Mouse (Mus musculus): ENCODE measurements around the gene Akap1. TPM values are rescaled to one million over a fixed set of nuclear protein-coding genes. Genes with fewer than 3 reads are reported as not detected.

Gene Akap1
- polyA plus RNA-seq, 1 experiment from 2014 or later = 16.8 TPM

DNA sequence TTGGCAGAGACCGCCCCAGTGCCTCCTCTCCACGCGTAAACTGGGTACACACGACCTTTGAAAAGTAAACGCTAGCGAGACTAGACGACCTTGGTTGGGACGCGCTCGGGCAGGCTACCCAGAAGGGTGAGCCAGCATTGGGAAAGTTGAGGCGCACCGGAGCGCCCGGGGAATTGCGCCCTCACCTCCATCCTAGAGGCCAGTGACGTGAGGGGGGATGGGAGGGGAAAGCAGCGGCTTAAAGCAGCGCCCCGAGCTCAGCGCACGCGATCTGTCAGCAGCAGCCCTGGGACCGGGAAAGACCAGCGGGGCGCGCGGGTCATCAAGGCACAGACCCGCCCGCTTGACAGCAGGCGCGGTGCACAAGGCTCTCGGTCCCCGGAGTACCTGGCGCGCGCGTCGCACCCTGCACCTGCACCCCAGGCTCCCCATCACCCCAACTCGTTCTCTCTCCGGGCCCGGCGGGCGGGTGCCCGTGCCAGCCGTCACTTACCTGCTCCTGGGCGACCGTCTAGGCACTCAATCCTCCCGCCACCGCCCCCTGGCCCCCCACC is 405 bp downstream of the Akap1 start:
- H3K9me3 ChIP-seq (replicated peaks) = no peaks in the 10 kb centered on the region
- DNase-seq (ENCODE audit: low spot score) = no peak
- no peaks in the 10 kb centered on the region for H3K36me3 ChIP-seq
- H3K4me3 ChIP-seq = peak overlapping the region; percentile 73
- under 1% methylated on average over 43 of the region's 49 CpGs for WGBS
- peak overlapping the region; percentile 93 for H3K27ac ChIP-seq
- peaks cover 33% of the 10 kb centered on the region for H3K4me1 ChIP-seq
- H3K27me3 ChIP-seq (ENCODE audit: low read depth, poor library complexity, severe bottlenecking) = peaks cover 20% of the 10 kb centered on the region

DNA sequence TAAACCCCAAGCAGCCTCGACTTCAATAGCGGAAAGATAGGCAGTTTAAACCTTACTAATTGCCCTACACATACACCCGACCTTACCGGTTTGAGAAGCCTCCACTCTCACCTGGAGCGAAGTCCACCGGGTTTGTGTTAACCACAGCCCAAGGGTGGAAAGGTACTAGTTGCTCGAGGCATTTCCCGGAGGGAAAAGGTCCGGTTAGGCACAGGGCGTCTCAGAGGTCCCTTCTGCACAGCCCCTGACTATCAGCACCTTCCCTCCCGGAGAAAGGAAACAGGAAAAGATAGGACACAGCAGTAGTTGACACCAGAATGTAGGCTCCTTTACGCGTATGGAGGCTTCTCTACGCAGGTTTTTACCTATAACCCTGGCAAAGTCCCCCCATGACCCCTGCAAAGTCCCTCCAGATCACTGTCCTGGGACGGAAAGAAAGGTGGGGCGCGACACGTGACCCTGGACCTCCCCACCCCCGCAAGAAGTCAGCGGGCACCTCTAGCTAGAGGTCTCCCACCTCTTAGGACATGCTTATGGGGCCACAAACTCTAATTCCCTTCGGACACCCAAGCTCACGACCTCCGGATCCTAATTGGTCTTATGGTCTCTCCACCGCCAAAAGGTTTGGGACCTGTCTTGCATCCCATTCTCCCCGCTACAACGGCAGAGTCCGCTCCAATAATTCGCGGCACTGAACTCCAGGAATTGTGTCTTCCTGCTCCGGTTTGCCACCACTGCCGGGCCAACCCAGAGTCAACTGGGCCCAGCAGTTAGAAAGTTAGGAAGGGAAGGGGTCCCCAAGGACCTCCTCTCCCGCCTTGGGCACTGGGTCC is 1.1 kb downstream of the Akap1 start:
- peaks cover 33% of the 10 kb centered on the region for H3K4me1 ChIP-seq
- DNase-seq (ENCODE audit: low spot score) = peak; percentile 42
- H3K4me3 ChIP-seq = peak overlapping the region; percentile 73
- under 1% methylated on average over 32 of the region's 32 CpGs for WGBS
- H3K36me3 ChIP-seq = no peaks in the 10 kb centered on the region
- H3K27ac ChIP-seq = peak overlapping the region; percentile 93
- H3K27me3 ChIP-seq (ENCODE audit: low read depth, poor library complexity, severe bottlenecking) = peaks cover 20% of the 10 kb centered on the region
- H3K9me3 ChIP-seq (replicated peaks) = no peaks in the 10 kb centered on the region

DNA sequence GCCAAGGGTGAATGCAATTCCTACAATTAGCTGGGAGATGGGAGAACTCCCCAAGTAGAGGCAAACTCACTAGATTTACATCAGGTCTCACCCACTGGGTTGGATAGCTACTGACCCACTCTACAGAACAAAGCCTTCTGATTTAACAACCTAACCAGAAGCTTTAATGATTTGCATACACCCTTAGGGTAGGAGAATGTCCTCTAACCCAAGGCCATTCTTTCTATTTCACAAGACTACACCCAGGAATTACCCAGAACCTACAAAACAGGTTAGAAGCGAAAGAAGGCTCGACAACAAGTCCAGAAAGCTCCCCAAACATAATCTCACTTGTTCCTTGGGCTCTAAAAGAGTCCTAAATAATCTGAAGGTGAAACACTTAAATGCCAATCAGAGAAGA is 2.0 kb downstream of the Akap1 start:
- no peak for DNase-seq (ENCODE audit: low spot score)
- peaks cover 38% of the 10 kb centered on the region for H3K4me1 ChIP-seq
- H3K4me3 ChIP-seq = peak overlapping the region; percentile 73; the same call in 1 of the 2 replicates
- H3K9me3 ChIP-seq (replicated peaks) = no peaks in the 10 kb centered on the region
- H3K27me3 ChIP-seq (ENCODE audit: low read depth, poor library complexity, severe bottlenecking) = peaks cover 16% of the 10 kb centered on the region
- 76% methylated on average over 2 of the region's 2 CpGs for WGBS
- H3K36me3 ChIP-seq = no peaks in the 10 kb centered on the region
- H3K27ac ChIP-seq = no peak overlapping the region

DNA sequence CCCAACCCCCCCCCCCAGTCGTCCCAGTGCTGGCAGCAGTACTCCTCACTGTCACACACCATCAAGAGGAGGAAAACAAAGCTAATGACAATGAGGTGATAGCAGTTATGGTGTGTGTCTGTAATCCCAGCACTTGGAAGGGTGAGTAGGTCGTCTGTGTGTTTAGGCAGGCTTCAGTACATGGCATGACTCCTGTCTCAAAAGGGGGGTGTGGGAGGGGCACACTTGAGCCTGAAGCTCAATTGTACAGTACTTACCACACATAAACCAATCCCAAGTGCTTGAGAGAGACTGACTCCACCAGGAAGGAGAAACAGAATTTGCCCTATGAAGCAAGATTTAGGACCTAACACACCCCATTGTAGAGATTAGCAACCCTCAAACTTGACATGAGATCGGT is 3.3 kb downstream of the Akap1 start:
- Histone ChIP-seq H3K27me3 (ENCODE audit: low read depth, poor library complexity, severe bottlenecking) (peaks cover 16% of the 10 kb centered on the region), H3K9me3 (replicated peaks) (no peaks in the 10 kb centered on the region), H3K27ac (no peak overlapping the region), H3K4me1 (peaks cover 51% of the 10 kb centered on the region), H3K36me3 (no peaks in the 10 kb centered on the region), H3K4me3 (no peak overlapping the region)
- DNase-seq (ENCODE audit: low spot score) = no peak
- 62% methylated on average over 3 of the region's 3 CpGs for WGBS

DNA sequence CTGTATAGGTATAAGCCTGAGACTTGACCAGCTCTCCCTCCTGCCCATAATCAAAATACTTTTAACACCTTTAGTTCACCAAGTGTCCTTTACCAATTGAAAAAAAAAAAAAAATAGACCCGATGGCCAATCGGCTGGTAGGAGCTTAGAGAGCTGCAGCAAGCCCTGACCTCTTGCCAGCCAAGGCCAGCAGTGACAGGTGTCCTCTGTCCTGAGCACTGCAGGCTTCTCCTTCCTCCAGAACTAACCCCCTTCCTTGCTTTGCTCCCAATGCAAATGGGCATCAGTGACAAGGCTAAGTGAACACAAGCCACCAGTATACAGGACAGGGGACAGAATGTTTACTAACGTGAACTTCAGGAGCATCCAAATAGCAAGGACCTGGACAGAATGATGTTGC is 3.7 kb downstream of the Akap1 start:
- H3K36me3 ChIP-seq = no peaks in the 10 kb centered on the region
- DNase-seq (ENCODE audit: low spot score) = no peak
- peaks cover 16% of the 10 kb centered on the region for H3K27me3 ChIP-seq (ENCODE audit: low read depth, poor library complexity, severe bottlenecking)
- no peak overlapping the region for H3K27ac ChIP-seq
- no peak overlapping the region for H3K4me3 ChIP-seq
- no peaks in the 10 kb centered on the region for H3K9me3 ChIP-seq (replicated peaks)
- H3K4me1 ChIP-seq = peaks cover 55% of the 10 kb centered on the region
- 88% methylated on average over 3 of the region's 3 CpGs for WGBS

DNA sequence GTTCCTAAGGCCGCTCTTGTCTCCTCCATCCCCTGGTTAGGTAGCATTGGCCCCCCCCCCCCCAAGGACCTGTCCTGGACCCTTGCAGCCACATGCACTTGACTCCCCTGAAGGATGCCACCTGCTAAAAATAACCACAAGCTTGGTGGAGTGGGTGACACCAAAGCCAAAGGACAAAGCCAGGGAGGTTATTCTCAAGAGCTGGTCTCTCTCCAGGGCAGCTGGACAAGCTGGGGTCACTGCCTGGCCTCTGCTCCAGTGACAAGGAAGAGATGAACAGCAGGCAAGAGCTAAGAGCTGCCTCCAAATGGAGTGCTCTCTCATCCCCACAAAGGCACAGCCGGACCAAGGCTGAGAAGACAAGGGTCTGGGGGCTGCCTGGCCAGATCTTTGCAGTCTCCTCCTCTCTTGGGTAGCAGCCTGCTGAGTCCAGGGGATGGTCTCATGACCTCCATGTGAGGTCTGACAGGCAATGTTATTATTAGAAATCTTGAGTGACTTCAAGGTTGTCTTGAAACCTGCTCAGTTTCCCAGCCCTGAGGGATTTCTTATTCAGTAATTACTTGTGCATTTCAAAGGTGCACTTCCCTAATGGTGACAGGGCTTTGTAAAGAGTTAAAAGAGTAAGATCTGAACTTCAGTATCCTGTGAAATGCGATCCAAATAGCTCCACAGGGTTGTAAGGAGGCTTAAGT is 6.9 kb downstream of the Akap1 start:
- no peak overlapping the region for H3K4me3 ChIP-seq
- 60% methylated on average over 3 of the region's 3 CpGs for WGBS
- H3K4me1 ChIP-seq = peaks cover 32% of the 10 kb centered on the region
- peak overlapping the region; percentile 80 for H3K27ac ChIP-seq
- no peaks in the 10 kb centered on the region for H3K9me3 ChIP-seq (replicated peaks)
- no peaks in the 10 kb centered on the region for H3K36me3 ChIP-seq
- H3K27me3 ChIP-seq (ENCODE audit: low read depth, poor library complexity, severe bottlenecking) = peaks cover 7% of the 10 kb centered on the region; the same call in 1 of the 2 replicates
- no peak for DNase-seq (ENCODE audit: low spot score)

DNA sequence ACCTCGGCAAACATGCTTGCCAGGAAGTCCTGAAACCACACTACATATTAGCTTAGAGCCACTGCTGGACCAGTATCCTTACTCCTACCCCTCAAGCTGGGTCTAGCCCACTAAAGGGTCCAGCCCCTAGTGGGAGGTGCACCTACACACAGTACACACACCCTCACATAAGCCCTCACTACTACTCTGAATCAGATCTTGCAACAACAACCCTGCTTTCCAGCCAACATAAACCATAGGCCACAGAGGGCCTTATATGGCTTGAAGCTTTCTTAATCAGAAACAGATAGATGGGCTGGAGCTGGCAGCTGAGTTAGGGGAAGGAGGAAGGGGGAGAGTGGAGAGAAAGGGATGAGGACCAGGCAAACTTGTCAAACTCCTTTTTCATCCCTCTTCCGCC is 8.0 kb downstream of the Akap1 start:
- H3K27ac ChIP-seq = peak overlapping the region; percentile 80
- no peaks in the 10 kb centered on the region for H3K9me3 ChIP-seq (replicated peaks)
- DNase-seq (ENCODE audit: low spot score) = peak; percentile 40
- 55% methylated on average over 2 of the region's 2 CpGs for WGBS
- H3K4me1 ChIP-seq = peaks cover 32% of the 10 kb centered on the region
- H3K4me3 ChIP-seq = no peak overlapping the region
- no peaks in the 10 kb centered on the region for H3K27me3 ChIP-seq (ENCODE audit: low read depth, poor library complexity, severe bottlenecking)
- H3K36me3 ChIP-seq = no peaks in the 10 kb centered on the region

DNA sequence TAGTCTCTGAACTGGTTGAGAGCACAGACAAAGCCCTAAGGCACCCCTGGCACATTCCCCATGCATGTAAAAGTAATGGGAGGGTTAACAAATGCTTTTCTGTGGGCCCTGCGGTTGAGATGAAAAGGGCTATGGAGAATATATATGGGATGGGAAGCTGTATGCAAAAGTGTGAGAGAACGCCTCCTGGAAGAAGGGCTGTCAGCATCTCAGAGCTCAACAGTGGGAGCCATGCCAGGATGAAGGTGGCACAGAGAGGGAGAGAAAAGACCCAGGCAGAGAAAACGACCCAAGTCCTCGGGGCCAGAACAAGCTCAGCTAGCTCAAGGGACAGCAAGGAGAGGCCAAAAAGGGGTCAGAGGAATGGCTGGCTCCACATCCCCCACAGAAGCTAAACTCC is 8.6 kb downstream of the Akap1 start:
- H3K27me3 ChIP-seq (ENCODE audit: low read depth, poor library complexity, severe bottlenecking) = no peaks in the 10 kb centered on the region
- 84% methylated on average over 4 of the region's 4 CpGs for WGBS
- H3K9me3 ChIP-seq (replicated peaks) = no peaks in the 10 kb centered on the region
- H3K36me3 ChIP-seq = no peaks in the 10 kb centered on the region
- H3K4me1 ChIP-seq = peaks cover 30% of the 10 kb centered on the region
- no peak overlapping the region for H3K4me3 ChIP-seq
- H3K27ac ChIP-seq = peak overlapping the region; percentile 80
- no peak for DNase-seq (ENCODE audit: low spot score)

DNA sequence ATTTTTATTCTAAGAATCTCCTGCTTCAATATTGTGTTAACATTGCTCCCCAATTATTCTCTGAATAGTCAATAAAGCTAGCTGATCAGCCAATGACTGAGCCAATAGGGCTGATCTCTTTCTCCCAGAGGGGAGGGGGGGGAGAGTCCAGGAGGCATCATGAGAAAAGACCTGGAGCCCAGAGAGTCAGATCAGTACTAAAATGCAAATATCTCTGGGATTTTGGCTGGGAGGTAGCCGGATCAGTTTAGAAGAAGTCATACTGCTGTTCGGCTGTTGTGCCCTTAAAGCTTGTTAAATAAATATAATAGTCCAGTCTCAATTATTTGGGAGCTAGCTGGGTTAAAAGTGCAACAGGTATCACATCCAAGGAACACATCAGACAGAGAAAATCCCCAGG is 10.8 kb downstream of the Akap1 start:
- H3K27me3 ChIP-seq (ENCODE audit: low read depth, poor library complexity, severe bottlenecking) = no peaks in the 10 kb centered on the region
- H3K4me3 ChIP-seq = no peak overlapping the region
- no peaks in the 10 kb centered on the region for H3K36me3 ChIP-seq
- H3K4me1 ChIP-seq = peaks cover 43% of the 10 kb centered on the region
- no peak for DNase-seq (ENCODE audit: low spot score)
- H3K27ac ChIP-seq = no peak overlapping the region
- WGBS = 93% methylated on average over 2 of the region's 2 CpGs
- no peaks in the 10 kb centered on the region for H3K9me3 ChIP-seq (replicated peaks)

DNA sequence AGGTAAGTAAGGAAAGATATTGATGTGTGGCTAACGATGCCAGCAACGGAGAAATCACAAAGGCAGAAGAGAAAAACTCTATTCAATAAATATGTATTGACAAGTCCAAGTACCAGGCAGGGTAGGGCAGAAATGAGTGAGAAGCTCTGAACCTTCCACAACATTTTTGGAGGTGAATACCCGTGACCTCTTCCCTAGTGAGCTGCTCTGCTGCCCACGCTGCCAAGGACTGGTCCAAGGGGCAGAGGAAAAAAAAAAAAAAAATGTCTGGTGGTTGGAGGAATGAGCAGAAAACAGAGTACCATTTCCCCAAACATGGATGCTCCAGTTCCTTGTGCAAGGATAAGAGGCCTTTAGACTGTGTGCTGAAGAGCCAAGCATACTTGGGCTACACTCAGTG is 11.6 kb downstream of the Akap1 start:
- H3K4me3 ChIP-seq = no peak overlapping the region
- no peaks in the 10 kb centered on the region for H3K27me3 ChIP-seq (ENCODE audit: low read depth, poor library complexity, severe bottlenecking)
- DNase-seq (ENCODE audit: low spot score) = no peak
- no peak overlapping the region for H3K27ac ChIP-seq
- H3K9me3 ChIP-seq (replicated peaks) = no peaks in the 10 kb centered on the region
- no peaks in the 10 kb centered on the region for H3K36me3 ChIP-seq
- peaks cover 51% of the 10 kb centered on the region for H3K4me1 ChIP-seq
- WGBS = 89% methylated on average over 4 of the region's 4 CpGs

DNA sequence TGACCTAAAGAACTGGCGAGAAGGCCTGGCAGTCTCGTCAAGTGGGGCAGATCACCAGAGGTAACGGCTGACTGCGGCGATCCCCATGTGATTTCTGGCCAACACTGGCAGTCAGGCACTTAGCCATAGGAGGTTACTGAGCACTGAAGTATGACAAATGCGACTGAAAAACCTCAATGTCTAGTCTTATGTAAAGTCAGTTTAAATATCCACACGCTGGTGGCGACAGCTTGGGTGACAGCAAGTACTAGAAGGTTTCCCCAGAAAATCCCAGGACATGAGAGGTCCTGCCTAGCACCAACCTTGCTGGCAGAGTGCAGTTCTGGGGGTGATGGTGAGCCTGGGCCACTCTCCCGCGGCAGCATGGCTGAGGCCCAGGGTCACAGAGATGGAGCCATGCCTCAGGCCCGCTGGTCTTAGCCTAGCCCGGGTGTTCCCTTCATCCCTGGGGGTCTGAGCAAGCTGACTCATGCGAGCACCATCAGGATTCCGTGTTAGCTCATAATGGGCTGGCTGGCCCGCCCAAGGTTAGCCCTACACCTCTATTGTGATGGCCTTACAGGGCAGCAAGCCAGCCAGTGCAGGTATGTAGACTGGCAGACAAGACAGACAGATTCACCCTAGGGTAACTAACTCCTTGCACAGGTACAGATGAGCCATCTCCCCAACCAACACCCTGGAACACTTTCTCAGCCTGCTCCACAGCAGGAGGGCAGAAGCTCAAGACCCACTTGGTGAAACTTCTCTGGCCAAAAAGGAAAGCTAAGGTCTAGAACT is 13.1 kb downstream of the Akap1 start:
- 0 out of 2 replicates have a peak, but pooled peaks cover 2% of the 10 kb centered on the region for H3K36me3 ChIP-seq
- no peak for DNase-seq (ENCODE audit: low spot score)
- WGBS = 88% methylated on average over 15 of the region's 15 CpGs
- peaks cover 43% of the 10 kb centered on the region for H3K4me1 ChIP-seq
- no peaks in the 10 kb centered on the region for H3K27me3 ChIP-seq (ENCODE audit: low read depth, poor library complexity, severe bottlenecking)
- H3K9me3 ChIP-seq (replicated peaks) = no peaks in the 10 kb centered on the region
- no peak overlapping the region for H3K4me3 ChIP-seq
- 0 out of 2 replicates have a peak overlapping the region, but pooled peaks have one; percentile 33 for H3K27ac ChIP-seq

DNA sequence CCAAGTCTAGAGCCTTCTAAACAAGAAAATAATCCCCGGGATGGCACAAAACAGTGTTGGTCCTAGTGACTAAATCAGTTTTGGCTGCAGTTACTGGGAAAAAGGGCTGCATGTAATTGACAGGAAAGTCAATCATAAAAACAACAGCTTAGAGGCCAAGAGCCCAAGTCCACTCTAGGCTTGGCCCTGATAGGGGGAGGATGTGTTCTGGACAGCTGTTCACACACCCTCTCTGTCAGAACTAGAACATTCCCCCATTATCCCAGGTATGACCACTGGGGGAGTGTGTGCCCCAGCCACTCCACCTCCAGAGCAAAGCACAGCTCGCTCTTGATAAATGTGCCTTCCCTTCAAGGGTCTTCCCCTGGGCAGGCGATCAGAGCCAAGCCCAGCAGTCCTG is 14.7 kb downstream of the Akap1 start:
- no peaks in the 10 kb centered on the region for H3K9me3 ChIP-seq (replicated peaks)
- H3K4me1 ChIP-seq = peaks cover 35% of the 10 kb centered on the region
- H3K27me3 ChIP-seq (ENCODE audit: low read depth, poor library complexity, severe bottlenecking) = no peaks in the 10 kb centered on the region
- no peak for DNase-seq (ENCODE audit: low spot score)
- peak overlapping the region; percentile 59; the same call in 1 of the 2 replicates for H3K27ac ChIP-seq
- 65% methylated on average over 3 of the region's 3 CpGs for WGBS
- H3K4me3 ChIP-seq = no peak overlapping the region
- H3K36me3 ChIP-seq = peaks cover 16% of the 10 kb centered on the region

All from limb, embryonic 10.5 days (tissue).